Mouse (Mus musculus) MEL (cell line): ENCODE data around the gene Cd151. TPM values are rescaled to one million over a fixed set of nuclear protein-coding genes. Genes with fewer than 3 reads are reported as not detected.

Experiments
- DNase-seq: peaks from one replicate; pipeline ENCODE4 v3.0.0; 2011; ENCODE audit warnings: low read depth, low spot score
- H3K27ac ChIP-seq: 2 replicates; pipeline ENCODE4 v1.5.1; 2012; ENCODE audit warnings: low read depth, mild to moderate bottlenecking, control low read depth, low read length, moderate library complexity; ENCODE audit not compliant: control insufficient read depth
- H3K27me3 ChIP-seq, 2 experiments: fragments of 150-350 bp in 1 of 2; sonication (generic) in 1 of 2; 2 replicates each; pipeline ENCODE4 v1.6.1; 2012; ENCODE audit warnings: low read length in 2 of 2, mild to moderate bottlenecking in 2 of 2, improper control_type of control experiment in 1 of 2, moderate library complexity in 1 of 2; ENCODE audit not compliant: insufficient read depth in 2 of 2, control insufficient read depth in 1 of 2
- H3K36me3 ChIP-seq, 2 experiments: 2 replicates each; pipeline ENCODE4 v1.6.1; 2012 to 2014; ENCODE audit warnings: low read length in 2 of 2, improper control_type of control experiment in 1 of 2, inconsistent platforms in 1 of 2, mild to moderate bottlenecking in 1 of 2; ENCODE audit not compliant: insufficient read depth in 2 of 2, control insufficient read depth in 1 of 2
- H3K4me1 ChIP-seq, 2 experiments: fragments of 150-350 bp in 1 of 2; sonication (generic) in 1 of 2; 2 replicates each; pipeline ENCODE4 v1.6.1; 2012; ENCODE audit warnings: low read length in 2 of 2, improper control_type of control experiment in 1 of 2, mild to moderate bottlenecking in 1 of 2; ENCODE audit not compliant: insufficient read depth in 2 of 2, control insufficient read depth in 1 of 2
- H3K4me3 ChIP-seq, 2 experiments: fragments of 150-350 bp in 1 of 2; sonication (generic) in 1 of 2; 2 replicates each; pipeline ENCODE4 v1.5.1; 2012; ENCODE audit warnings: low read depth in 2 of 2, low read length in 2 of 2, mild to moderate bottlenecking in 2 of 2, moderate library complexity in 2 of 2, control low read depth in 1 of 2, improper control_type of control experiment in 1 of 2; ENCODE audit not compliant: control insufficient read depth in 1 of 2, insufficient read depth in 1 of 2
- H3K79me2 ChIP-seq: 2 replicates; pipeline ENCODE4 v1.6.1; 2012; ENCODE audit warnings: mild to moderate bottlenecking, low read length, moderate library complexity; ENCODE audit not compliant: control insufficient read depth, poor library complexity, insufficient read depth
- H3K9ac ChIP-seq: 2 replicates; pipeline ENCODE4 v1.6.1; 2012; ENCODE audit warnings: low read depth, mild to moderate bottlenecking, control low read depth, low read length, moderate library complexity; ENCODE audit not compliant: control insufficient read depth, poor library complexity, severe bottlenecking
- H3K9me3 ChIP-seq: fragments of 150-350 bp; sonication (generic); replicated peaks from 2 replicates; pipeline ENCODE4 v1.6.1; 2012; ENCODE audit warnings: mild to moderate bottlenecking, low read length, improper control_type of control experiment, moderate library complexity; ENCODE audit not compliant: insufficient read depth
- CTCF ChIP-seq, 3 experiments: IDR thresholded peaks in 2 of 3; conservative IDR thresholded peaks in 1 of 3; 2 replicates each; pipeline ENCODE4 v1.5.1; 2011 to 2012; ENCODE audit warnings: low read length in 3 of 3, low read depth in 2 of 3, mild to moderate bottlenecking in 2 of 3, improper control_type of control experiment in 1 of 3, inconsistent platforms in 1 of 3, mixed read lengths in 1 of 3, moderate library complexity in 1 of 3; ENCODE audit not compliant: control insufficient read depth in 1 of 3, insufficient read depth in 1 of 3, poor library complexity in 1 of 3, severe bottlenecking in 1 of 3
- ELF1 ChIP-seq: IDR thresholded peaks from 2 replicates; pipeline ENCODE4 v1.6.1; 2014; ENCODE audit warnings: low read depth, mild to moderate bottlenecking, inconsistent platforms, low read length, improper control_type of control experiment, moderate library complexity
- EP300 ChIP-seq, 2 experiments: IDR thresholded peaks; 2 replicates each; pipeline ENCODE4 v1.6.1; 2011; ENCODE audit warnings: improper control_type of control experiment in 2 of 2, low read length in 2 of 2, low read depth in 1 of 2, mild to moderate bottlenecking in 1 of 2
- HCFC1 ChIP-seq: IDR thresholded peaks from 2 replicates; pipeline ENCODE4 v1.6.1; 2012; ENCODE audit warnings: low read depth, mild to moderate bottlenecking, inconsistent platforms, low read length, improper control_type of control experiment, moderate library complexity
- MAX ChIP-seq: IDR thresholded peaks from 2 replicates; pipeline ENCODE4 v1.6.1; 2011; ENCODE audit warnings: low read length, improper control_type of control experiment
- MAZ ChIP-seq: IDR thresholded peaks from 2 replicates; pipeline ENCODE4 v1.6.1; 2012; ENCODE audit warnings: low read depth, mild to moderate bottlenecking, inconsistent platforms, low read length, improper control_type of control experiment
- MYB ChIP-seq: IDR thresholded peaks from 2 replicates; pipeline ENCODE4 v1.6.1; 2011; ENCODE audit warnings: mild to moderate bottlenecking, low read depth, low read length, improper control_type of control experiment
- MYC ChIP-seq: IDR thresholded peaks from 2 replicates; pipeline ENCODE4 v1.6.1; 2011; ENCODE audit warnings: low read depth, mild to moderate bottlenecking, low read length, improper control_type of control experiment, moderate library complexity
- POLR2AphosphoS2 ChIP-seq: IDR thresholded peaks from 2 replicates; pipeline ENCODE4 v1.6.1; 2011; ENCODE audit warnings: low read length, improper control_type of control experiment
- POLR2AphosphoS5 ChIP-seq: IDR thresholded peaks from 2 replicates; pipeline ENCODE4 v1.6.1; 2012; ENCODE audit warnings: low read depth, borderline replicate concordance, mild to moderate bottlenecking, inconsistent platforms, low read length, moderate library complexity, mixed read lengths
- RAD21 ChIP-seq: IDR thresholded peaks from 2 replicates; pipeline ENCODE4 v1.6.1; 2011; ENCODE audit warnings: mild to moderate bottlenecking, low read depth, low read length, improper control_type of control experiment
- RCOR1 ChIP-seq: IDR thresholded peaks from 2 replicates; pipeline ENCODE4 v1.6.1; 2012; ENCODE audit warnings: low read depth, mild to moderate bottlenecking, inconsistent platforms, low read length, improper control_type of control experiment
- SMC3 ChIP-seq: IDR thresholded peaks from 2 replicates; pipeline ENCODE4 v1.6.1; 2011; ENCODE audit warnings: low read depth, low read length, improper control_type of control experiment
- TAL1 ChIP-seq: IDR thresholded peaks from 2 replicates; pipeline ENCODE4 v1.6.1; 2012; ENCODE audit warnings: mild to moderate bottlenecking, inconsistent platforms, low read length, moderate library complexity, mixed read lengths
- UBTF ChIP-seq: IDR thresholded peaks from 2 replicates; pipeline ENCODE4 v1.6.1; 2012; ENCODE audit warnings: low read depth, mild to moderate bottlenecking, inconsistent platforms, low read length, improper control_type of control experiment, moderate library complexity, borderline replicate concordance; ENCODE audit not compliant: insufficient read depth
- USF1 ChIP-seq: IDR thresholded peaks from 2 replicates; pipeline ENCODE4 v1.6.1; 2014; ENCODE audit warnings: low read depth, mild to moderate bottlenecking, inconsistent platforms, low read length, improper control_type of control experiment, moderate library complexity
- USF2 ChIP-seq, 2 experiments: IDR thresholded peaks; 2 replicates each; pipeline ENCODE4 v1.6.1; 2011 to 2012; ENCODE audit warnings: improper control_type of control experiment in 2 of 2, low read length in 2 of 2, borderline replicate concordance in 1 of 2, inconsistent platforms in 1 of 2, low read depth in 1 of 2, mild to moderate bottlenecking in 1 of 2; ENCODE audit not compliant: insufficient read depth in 1 of 2
- ZKSCAN1 ChIP-seq: IDR thresholded peaks from 2 replicates; pipeline ENCODE4 v1.6.1; 2012; ENCODE audit warnings: low read depth, mild to moderate bottlenecking, inconsistent platforms, low read length, improper control_type of control experiment, moderate library complexity
- ZMIZ1 ChIP-seq: IDR thresholded peaks from 2 replicates; pipeline ENCODE4 v1.6.1; 2012; ENCODE audit warnings: low read depth, mild to moderate bottlenecking, inconsistent platforms, low read length, improper control_type of control experiment, moderate library complexity
- polyA plus RNA-seq, 2 experiments: library from polyadenylated mRNA; stranded (reverse) in 1 of 2; unstranded in 1 of 2; fragments of >175 nt in 1 of 2; fragments of >200 nt in 1 of 2; gene quantifications; 2 replicates each; pipeline versions ENCODE4 v1.2.1 to v1.2.4; 2012; ENCODE audit warnings: low replicate concordance in 2 of 2, low read depth in 1 of 2; ENCODE audit not compliant: insufficient read length in 2 of 2, insufficient read depth in 1 of 2, missing spikeins in 1 of 2
- total RNA-seq: library from RNA; depleted of rRNA; stranded (reverse); fragments of 300-350 nt; gene quantifications from 2 replicates; pipeline ENCODE4 v1.2.3, GENCODE M21; 2012

The Cd151 gene
- total and polyA plus RNA-seq, 3 experiments = 40.6 to 86.6 TPM; not detected in 1

- TF ChIP-seq ELF1 (no peak), USF1 (no peak), ZMIZ1 (peak; percentile 42; the same call in 1 of the 2 replicates), POLR2AphosphoS5 (no peak)
Measured at GRCm38 (mm10) chr7:141467230-141468030, at the start of gene Cd151 (continued).

GRCm38 (mm10) chr7:141417731-141418681 lies 49.2 kb upstream of the Cd151 start:
- H3K79me2 ChIP-seq = peaks cover 4% of the 10 kb centered on the region; the same call in 1 of the 2 replicates
- TF ChIP-seq EP300 (IDR thresholded peaks at IDR 0.05; ENCODE audit: low read depth in 1 of 2, low read length in 2 of 2) (no peak), UBTF (no peak), ZKSCAN1 (no peak), USF1 (no peak), CTCF (IDR thresholded peaks at IDR 0.05 in 2 of 3, conservative IDR thresholded peaks at IDR 0.05 in 1 of 3; ENCODE audit: control insufficient read depth in 1 of 3, insufficient read depth in 1 of 3, low read depth in 2 of 3, low read length in 3 of 3, poor library complexity in 1 of 3, severe bottlenecking in 1 of 3) (peak in 2 of 3 experiments; percentile 26 to 27; a peak in 2 of 6 replicates), TAL1 (no peak), SMC3 (peak; percentile 23; the same call in 1 of the 2 replicates), RCOR1 (no peak), POLR2AphosphoS2 (no peak), RAD21 (peak; percentile 27), HCFC1 (no peak), MYC (no peak), MAX (no peak), MYB (no peak), USF2 (IDR thresholded peaks at IDR 0.05; ENCODE audit: borderline replicate concordance in 1 of 2, insufficient read depth in 1 of 2, low read depth in 1 of 2, low read length in 2 of 2) (no peak), MAZ (no peak), ELF1 (no peak)
- peaks cover 5 to 18% of the 10 kb centered on the region in 2 experiments; a peak in 3 of 4 replicates for H3K4me1 ChIP-seq
- peak overlapping the region in 1 of 2 experiments; percentile 33; a peak in 3 of 4 replicates for H3K4me3 ChIP-seq
- peaks cover 0 to 13% of the 10 kb centered on the region in 2 experiments; a peak in 2 of 4 replicates for H3K36me3 ChIP-seq
- H3K9me3 ChIP-seq = no peaks in the 10 kb centered on the region
- H3K27me3 ChIP-seq = no peaks in the 10 kb centered on the region
- no peak for DNase-seq
- no peak overlapping the region for H3K27ac ChIP-seq
- peak overlapping the region; percentile 47; the same call in 1 of the 2 replicates for H3K9ac ChIP-seq
